In genomic region chr12:54984701-54985256, GRCm38 (mm10) we compare ENCODE assay signal across 7 mouse cellular contexts. TPM values are rescaled to one million over a fixed set of nuclear protein-coding genes. Genes with fewer than 3 reads are reported as not detected.
DNase-seq lines count a peak whose midpoint lies in the region; ATAC-seq and TF ChIP-seq lines count a peak whose summit lies in the region.

No protein-coding gene starts in this region.

- WGBS in hindbrain, embryonic 12.5 days: 1% methylated on average over 36 of the region's 42 CpGs

- no peak for DNase-seq in Patski (ENCODE audit: low read depth, low spot score)
- peak; percentile 16 to 41 for DNase-seq in cerebellum, adult 18-20 months
- peak; percentile 45 for DNase-seq in forelimb bud, embryonic 11.5 days (ENCODE audit: low read depth, low spot score)
- DNase-seq in left cerebral cortex, postnatal 36 days (ENCODE audit: low spot score in 2 of 2): peak; percentile 42 to 60
- DNase-seq in right cerebral cortex, postnatal 25 days: peak; percentile 42

- CTCF ChIA-PET in Patski (lab: Charles Lee): no interaction called here

- in situ Hi-C loops in Patski (cut with MboI; ENCODE audit: low pct_unique_long_range_greater_than_20kb): no loop called here

- intact Hi-C loops in left cerebral cortex, postnatal 36 days (cut with DNase I): loop anchor here (2.0 to 10.0 kb wide), 2 partner anchors 22 to 120 kb away; partner anchors contain the start of gene Cfl2

- H3K4me2 ChIP-seq in hindbrain, embryonic 12.5 days (replicated peaks): peak overlapping the region; percentile 90

- H3K4me3 ChIP-seq in hindbrain, embryonic 12.5 days: peak overlapping the region; percentile 95

- H3K27ac ChIP-seq in hindbrain, embryonic 12.5 days: peak overlapping the region; percentile 86

- peaks cover 8% of the 10 kb centered on the region for H3K4me1 ChIP-seq in hindbrain, embryonic 12.5 days

- H3K9ac ChIP-seq in hindbrain, embryonic 12.5 days: peak overlapping the region; percentile 92

- no peaks in the 10 kb centered on the region for H3K27me3 ChIP-seq in Patski
- no peaks in the 10 kb centered on the region for H3K27me3 ChIP-seq in hindbrain, embryonic 12.5 days

- no peaks in the 10 kb centered on the region for H3K9me3 ChIP-seq in hindbrain, embryonic 12.5 days (replicated peaks)

- POLR2A ChIA-PET in Patski (lab: Charles Lee): interaction anchor here (0.9 kb wide), 1 partner anchor 19 kb away, joined by 3 read pairs; no protein-coding TSS in a partner anchor

- ATAC-seq in Patski: peak; percentile 13
- ATAC-seq in hindbrain, embryonic 12.5 days (ENCODE audit: low FRiP score): peak; percentile 76
- ATAC-seq in megakaryocyte-erythroid progenitor cell, adult 5-6 weeks (replicated peaks; ENCODE audit: low FRiP score, low TSS enrichment, poor library complexity, severe bottlenecking): peak; percentile 92

- no peak for TF ChIP-seq CTCF in Patski (IDR thresholded peaks at IDR 0.05)

- H3K36me3 ChIP-seq in hindbrain, embryonic 12.5 days: no peaks in the 10 kb centered on the region

RNA-seq across cellular contexts. Expression of gene Gm20403, which starts 1.6 kb away (rescaled TPM):
- 0.36 TPM for polyA plus RNA-seq in Patski (2021)
- not detected in 2 replicates for polyA plus RNA-seq in hindbrain, embryonic 12.5 days (2016; fragmentation: Nextera tagmentation; extraction: Ambion mirVana)
- not detected for total RNA-seq in left cerebral cortex, postnatal 36 days (2021)
- total RNA-seq in megakaryocyte-erythroid progenitor cell, adult 5-6 weeks (2014; fragmentation: Nextera tagmentation): not detected in 2 replicates
- not detected in 2 replicates for total RNA-seq in megakaryocyte-erythroid progenitor cell, adult 5-6 weeks (2017)

RNA-seq across cellular contexts. Expression of gene Baz1a, which starts 29.4 kb away (rescaled TPM):
- 20.4 TPM for polyA plus RNA-seq in Patski (2021)
- polyA plus RNA-seq in hindbrain, embryonic 12.5 days (2016; fragmentation: Nextera tagmentation; extraction: Ambion mirVana): 28.1 and 30.3 TPM in 2 replicates
- total RNA-seq in left cerebral cortex, postnatal 36 days (2021): 1 to 10 TPM; 2.4 to 5.3 TPM
- 105 and 128 TPM in 2 replicates for total RNA-seq in megakaryocyte-erythroid progenitor cell, adult 5-6 weeks (2014; fragmentation: Nextera tagmentation)
- 98.9 and 112 TPM in 2 replicates for total RNA-seq in megakaryocyte-erythroid progenitor cell, adult 5-6 weeks (2017)

Comparison
In these comparisons a context has a peak if more than half of its experiments do, and no peak if none do; other contexts are left out.
1. ATAC-seq: peak in every context shown above with its lines; median percentile 92 in megakaryocyte-erythroid progenitor cell, adult 5-6 weeks; 76 in hindbrain, embryonic 12.5 days; 13 in Patski.
2. RNA of gene Baz1a, which starts 29.4 kb away (total RNA-seq): 98.9 to 128 TPM in megakaryocyte-erythroid progenitor cell, adult 5-6 weeks; 2.4 to 5.3 TPM in left cerebral cortex, postnatal 36 days; every median in the first group is over 10 times any median in the second.